Mouse (Mus musculus): Measurements from ENCODE around the gene Pkib.

Gene Pkib

DNA sequence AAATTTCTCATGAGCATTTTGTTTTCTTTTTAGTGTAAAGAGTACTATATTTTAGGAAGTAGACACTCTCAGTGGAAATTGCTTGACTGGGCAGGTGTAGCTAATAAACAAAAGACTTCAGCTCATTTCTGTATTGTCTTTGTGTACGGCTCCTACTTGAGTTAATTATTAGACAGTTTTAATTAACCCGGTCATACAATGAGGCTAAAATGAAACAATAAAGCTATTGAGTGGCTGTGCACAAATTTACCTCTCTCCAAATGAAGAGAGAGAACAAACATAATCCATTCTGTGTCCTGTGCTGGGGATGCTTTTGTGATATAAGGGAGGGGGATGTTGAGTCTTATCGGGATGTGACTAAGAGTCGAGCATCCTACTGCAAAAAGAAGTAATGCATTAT, 109.0 kb downstream of the Pkib start:
- DNase-seq (ENCODE audit: inconsistent ontology term): no peak

DNA sequence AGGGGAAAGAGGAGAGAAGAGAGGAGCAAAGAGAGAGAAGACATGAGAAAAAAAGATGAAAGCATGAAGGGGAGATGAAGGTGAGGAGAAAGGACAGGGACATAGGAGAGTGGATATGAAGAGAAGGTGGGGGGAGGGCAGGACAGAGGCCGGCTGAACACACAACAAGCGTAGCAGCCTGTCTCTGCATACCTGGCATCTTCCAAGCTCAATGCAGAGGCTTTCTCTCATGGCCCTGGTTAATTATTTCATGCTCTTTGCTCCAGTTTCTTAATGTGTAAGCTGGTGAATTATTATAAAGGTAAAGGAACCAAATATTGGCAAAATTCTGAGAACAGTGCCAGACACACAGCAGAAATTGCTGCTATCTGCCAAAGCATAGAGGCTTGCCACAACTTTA, 109.6 kb downstream of the Pkib start:
- DNase-seq (ENCODE audit: inconsistent ontology term): no peak

DNA sequence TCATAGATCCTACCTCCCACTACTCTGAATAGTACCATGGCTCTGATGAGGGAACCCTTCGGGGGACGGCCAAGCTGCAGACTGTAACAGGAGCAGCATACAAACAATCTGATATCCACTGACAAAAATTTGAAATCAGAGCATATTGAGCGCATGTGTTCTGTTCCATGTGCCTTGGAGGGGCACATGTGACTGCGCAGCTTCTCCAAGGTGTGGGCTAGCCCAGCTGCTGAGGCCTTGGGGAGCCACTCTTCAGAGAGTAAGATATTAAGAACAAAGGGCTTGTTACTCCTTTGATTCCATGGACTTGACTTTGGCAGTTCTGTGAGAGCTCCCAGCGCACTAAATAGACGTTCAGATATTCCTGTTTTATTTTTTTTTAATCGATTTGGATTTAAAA, 111.3 kb downstream of the Pkib start:
- no peak for DNase-seq (ENCODE audit: inconsistent ontology term)

DNA sequence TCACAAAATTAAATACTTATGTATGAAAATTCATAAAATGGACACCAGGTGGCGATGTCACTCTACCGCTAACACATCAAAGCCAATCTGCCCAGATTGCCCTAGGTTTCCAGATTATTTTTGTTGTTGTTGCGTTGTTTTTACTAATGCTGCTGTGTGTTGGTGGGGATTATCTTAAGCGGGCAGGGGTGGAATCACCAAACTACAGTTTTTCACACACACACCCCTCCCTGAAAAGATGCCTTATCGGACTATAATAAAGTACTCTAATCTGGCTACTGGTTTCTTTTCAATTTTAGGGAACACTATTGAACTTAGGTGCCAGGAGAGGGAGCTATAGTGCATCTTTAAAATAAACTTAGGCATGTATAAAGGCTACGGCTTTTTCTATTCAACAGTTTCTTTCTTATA, 111.8 kb downstream of the Pkib start:
- peak; percentile 76 for DNase-seq (ENCODE audit: inconsistent ontology term)

DNA sequence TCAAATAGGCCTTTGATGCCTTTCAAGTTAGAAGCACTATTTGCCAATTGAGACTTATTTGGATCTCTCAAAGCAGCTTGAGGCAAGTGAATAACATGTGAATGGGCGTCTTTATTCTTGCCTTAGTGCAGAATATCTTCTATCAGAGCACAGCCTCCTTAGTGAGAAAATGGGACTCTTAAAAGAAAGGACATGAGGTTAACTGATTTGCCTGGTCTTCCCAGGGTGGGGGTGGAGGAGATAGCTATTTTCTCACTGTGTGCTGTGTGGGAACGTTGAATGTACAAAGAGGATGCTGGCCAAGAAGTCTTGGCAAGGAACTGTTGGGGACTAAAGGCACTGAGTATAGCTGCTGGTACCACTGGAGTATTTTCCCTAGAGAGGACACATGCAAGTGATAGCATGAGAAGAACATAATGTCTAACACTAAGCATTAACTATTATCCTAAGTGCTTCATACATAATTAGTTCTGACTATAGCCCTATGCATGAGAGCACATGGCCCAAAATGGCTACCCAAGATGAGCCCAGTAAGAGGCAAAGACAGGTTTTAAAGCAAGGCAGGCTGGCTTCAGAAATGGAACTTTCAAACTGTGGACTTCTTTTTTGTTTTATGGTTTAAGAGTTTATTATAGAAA, 112.5 kb downstream of the Pkib start:
- DNase-seq (ENCODE audit: inconsistent ontology term): peak; percentile 6

DNA sequence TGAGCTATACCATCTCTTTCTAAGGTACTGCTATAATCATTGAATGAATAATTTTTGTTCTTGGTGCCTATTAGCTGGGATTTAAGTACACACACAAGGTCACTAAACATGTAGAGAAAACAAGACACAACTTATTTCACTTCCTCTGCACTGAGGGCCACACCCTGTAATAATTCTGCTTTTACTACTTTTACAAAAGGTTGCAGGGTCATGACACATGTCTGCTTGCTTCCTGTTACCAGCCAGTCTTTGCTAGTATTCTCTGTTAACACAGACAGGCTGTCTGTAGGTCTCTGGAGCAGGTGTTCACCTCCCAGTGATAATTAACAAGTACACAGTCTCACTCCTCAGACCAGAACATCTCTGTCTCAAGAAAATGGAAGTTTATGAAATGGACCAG, 113.7 kb downstream of the Pkib start:
- DNase-seq (ENCODE audit: inconsistent ontology term): no peak

DNA sequence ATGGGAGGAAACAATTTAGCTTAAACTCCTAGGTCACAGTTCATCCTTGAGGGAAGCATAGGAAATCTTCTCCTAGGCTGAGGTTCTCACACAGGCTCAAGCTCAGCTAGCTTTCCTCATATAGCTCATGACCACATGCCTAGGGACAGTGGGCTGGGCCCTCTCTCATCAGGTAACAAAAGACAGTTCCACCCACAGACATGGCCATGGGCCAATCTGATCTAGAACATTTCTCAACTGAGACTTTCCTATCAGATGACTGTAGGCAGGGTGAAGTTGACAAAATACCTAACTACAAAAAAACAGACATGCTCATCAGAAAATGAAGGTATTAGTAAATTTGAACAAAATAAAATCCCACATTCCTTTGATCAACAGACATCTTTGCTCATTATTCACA, 115.3 kb downstream of the Pkib start:
- no peak for DNase-seq (ENCODE audit: inconsistent ontology term)

DNA sequence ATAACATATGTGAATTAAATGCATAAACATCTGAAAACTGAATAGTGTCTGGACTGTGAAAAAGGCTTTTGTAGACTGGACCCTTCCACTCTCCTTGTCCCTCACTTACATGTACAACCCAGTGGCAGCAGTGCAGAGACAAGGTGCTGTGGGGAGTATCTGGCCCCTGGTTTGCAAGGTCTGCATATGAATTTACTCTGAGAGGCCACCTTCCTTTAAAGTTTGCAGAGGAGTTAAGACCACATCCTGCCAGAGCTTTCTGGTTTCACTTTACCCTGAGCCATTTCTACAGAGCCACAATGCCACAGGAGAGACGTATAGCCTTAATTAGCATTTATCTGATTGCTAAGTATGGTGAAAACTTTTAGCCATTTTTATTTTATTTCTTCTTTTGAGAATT, 121.6 kb downstream of the Pkib start:
- DNase-seq (ENCODE audit: inconsistent ontology term): no peak

DNA sequence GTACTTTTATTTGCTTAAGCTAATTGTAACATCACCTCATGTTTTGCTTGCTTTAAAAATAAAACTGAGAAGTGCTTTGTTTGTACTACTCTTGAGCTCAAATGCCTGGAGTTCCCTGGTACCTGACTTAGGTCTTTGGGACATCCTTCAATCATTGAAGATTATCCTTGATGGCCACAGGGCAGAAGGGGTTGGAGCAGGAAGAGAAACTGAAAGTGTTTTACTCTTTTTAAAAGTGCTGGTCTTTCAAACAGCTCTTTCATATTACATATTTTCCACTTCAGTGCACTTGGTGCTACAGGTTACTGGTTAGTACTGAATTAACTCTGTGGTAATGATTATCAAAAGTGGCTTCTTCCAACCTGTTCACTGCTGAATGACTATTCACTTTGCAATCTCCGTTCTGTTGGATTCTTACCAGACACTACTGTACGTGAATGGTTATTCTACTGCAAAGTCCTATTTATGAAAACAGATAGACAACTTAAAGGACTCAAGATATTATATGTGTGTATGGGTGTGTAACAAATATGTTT, 123.5 kb downstream of the Pkib start:
- no peak for DNase-seq (ENCODE audit: inconsistent ontology term)

DNA sequence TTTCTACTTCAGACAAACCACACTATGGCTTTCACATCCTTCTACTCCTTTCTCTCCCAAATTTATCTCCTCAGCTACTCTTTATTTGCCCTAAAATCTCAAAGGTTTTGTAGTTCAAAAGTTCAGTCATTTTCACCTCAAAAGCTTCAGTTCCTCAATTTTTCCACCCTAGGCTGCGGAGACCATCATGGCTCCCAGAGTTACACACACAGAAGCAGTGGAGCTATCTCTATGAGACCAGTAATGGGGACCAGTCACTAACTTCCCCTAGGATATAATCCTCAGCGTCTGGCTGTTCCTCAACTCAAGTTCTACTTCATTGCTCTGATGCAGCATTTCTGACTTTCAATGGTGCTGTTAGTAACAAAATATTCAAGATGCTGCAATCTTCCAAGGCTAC, 127.2 kb downstream of the Pkib start:
- no peak for DNase-seq (ENCODE audit: inconsistent ontology term)

DNA sequence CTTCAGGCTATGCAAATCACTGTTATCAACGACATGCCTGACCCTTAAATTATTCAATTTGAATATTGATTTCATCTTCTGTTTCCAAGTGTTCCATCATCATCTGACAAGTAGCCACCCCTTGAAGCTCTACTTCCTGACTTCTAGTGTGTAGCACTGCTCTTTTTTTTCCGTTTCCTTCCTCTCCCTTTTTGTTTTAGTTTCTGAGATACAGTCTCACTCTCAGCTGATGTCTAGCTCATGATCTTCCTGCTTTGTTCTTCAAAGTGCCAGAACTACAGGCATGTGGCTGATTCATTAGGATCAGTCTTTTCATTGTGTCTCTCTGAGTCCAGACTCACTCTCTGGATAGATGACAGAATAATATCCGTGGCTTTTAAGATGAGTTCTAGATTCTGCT, 128.9 kb downstream of the Pkib start:
- no peak for DNase-seq (ENCODE audit: inconsistent ontology term)

DNA sequence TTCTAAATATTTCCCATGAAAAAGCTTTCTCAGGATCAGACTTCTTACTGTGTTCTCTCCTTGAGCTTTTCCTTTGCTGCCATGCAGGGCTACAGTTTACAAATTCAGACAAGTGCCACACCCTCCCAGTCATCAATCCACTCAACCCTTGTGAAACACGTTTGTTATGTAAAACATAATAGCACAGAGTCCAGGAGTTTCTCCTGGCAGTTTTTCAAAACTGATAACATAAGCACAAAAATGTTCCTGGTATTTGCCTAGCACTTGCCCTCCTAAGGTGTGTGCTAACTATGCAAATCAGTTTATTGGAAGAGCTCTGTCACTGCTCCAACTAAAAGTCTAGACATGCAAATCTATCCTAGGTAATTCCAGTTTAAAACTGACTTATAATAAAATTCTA, 131.3 kb downstream of the Pkib start:
- no peak for DNase-seq (ENCODE audit: inconsistent ontology term)

DNA sequence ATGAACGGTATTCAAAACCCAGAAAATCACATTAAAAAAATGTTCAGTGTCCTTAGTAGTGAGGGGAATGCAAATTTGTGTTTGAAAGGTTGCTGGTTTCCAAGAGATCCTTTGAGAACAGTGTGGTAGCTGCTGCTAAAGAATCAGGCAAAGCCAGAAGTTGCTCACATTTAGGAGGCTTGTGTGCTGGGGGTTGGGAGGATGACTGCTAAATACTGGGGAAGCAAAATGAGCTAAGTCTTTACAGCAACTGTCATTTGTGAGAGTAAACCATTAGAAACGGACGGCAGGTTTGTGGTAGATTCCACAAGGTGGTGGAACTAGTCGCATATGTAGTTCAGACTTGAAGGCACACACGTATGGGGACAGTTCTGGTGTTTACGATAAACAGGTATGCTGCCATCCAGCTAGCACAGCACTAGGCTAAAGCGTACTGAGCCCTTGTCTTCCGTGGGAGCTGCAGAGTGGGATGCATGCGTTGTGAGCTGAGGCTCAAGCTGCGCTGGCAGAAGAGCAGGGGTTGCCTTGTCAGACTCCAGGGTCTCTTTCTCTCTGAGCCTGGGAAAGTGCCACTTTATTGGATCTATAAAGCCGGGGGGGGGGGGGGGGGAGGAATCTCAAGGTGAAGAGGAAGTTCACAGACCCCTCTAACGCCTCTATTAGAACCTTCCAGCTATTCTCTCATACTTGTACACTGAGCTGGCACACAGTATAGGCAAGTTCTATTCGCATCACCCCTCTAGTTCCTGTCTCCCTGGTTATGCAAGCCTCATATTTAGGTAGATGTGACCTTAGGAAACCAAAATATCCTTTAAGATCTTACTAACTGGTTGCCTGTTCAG, 151.7 kb downstream of the Pkib start:
- DNase-seq (ENCODE audit: inconsistent ontology term): no peak

DNA sequence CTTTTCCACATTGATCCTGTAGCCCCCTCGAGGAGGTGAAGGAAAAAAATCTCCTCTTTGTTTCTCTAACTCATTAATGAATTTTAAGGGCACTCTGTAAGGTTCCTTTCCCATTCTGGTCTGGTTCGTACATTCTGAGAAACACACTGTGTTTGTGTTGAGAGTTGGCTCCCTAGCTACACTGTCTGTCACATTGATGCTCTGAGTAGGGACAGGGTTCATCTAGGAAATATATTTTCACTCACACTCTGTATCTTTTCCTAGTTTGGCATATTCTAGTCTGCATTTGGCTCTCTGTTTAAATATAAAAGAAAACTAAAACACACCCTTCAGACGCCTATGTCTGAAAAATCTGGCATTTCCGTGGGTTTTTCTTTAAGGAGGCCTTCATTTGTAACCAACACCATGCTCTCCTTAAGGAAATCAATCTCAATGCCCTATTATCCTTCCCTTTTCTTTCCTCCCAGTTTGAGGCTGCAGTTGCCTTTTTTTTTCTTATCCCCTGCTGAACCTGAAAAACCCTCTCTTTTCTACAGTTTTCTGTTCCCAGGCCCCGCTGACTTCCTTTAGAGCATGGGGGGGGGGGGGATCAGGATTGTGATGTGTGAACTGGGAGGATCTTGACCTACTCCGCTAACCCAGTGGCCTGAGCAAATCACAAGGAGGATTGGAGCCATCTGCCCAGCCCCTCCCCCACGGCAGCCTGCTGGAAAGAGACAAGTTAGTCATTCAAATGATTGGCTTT, 152.5 kb downstream of the Pkib start:
- peak; percentile 92 for DNase-seq (ENCODE audit: inconsistent ontology term)

DNA sequence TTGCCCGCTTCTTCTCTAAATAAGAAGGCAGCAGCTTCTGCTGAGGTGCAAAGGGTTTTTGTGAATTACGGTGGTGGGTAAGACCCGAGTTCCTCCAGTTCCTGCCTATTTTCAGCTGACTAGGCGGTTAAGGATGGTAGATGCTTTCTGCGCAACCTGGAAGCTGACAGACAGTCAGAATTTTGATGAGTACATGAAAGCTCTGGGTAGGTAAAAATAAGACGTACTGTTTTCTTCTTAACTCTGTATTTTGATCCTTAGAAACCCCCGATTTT, 153.0 kb downstream of the Pkib start, which contains the start of gene Fabp7:
Gene Fabp7, plus strand, starts transcription at position 6 of the 275 bp plus-strand sequence.
- DNase-seq (ENCODE audit: inconsistent ontology term): no peak

DNA sequence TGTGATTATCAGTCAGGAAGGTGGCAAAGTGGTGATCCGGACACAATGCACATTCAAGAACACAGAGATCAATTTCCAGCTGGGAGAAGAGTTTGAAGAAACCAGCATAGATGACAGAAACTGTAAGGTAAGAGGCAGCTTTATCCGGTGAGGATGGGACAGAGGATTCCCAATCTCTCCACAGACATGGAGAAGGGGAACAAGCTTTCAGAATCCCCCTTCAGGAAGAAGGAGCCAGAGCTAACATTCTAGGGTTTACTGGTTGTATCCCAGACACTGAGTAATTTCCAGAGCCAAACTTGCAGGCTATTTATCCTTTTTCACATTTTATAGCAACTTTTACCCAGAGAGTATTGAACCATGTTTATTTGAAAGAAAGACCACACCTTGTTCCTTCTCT, 153.8 kb downstream of the Pkib start:
- no peak for DNase-seq (ENCODE audit: inconsistent ontology term)
